Mouse (Mus musculus): Measurements from ENCODE around the gene Cbln4. TPM values are rescaled to one million over a fixed set of nuclear protein-coding genes. Genes with fewer than 3 reads are reported as not detected.

The Cbln4 gene
- total RNA-seq, 2 experiments from 2014 or later = not detected

Other genes with a start within 250 kb of the Cbln4 start
- not detected for gene Mc3r, start 205.0 kb upstream of the Cbln4 start, total RNA-seq (2021)

Data from gastrocnemius, postnatal 25 days (tissue).